ENCODE assay signal across 13 mouse cellular contexts in the genomic region with DNA sequence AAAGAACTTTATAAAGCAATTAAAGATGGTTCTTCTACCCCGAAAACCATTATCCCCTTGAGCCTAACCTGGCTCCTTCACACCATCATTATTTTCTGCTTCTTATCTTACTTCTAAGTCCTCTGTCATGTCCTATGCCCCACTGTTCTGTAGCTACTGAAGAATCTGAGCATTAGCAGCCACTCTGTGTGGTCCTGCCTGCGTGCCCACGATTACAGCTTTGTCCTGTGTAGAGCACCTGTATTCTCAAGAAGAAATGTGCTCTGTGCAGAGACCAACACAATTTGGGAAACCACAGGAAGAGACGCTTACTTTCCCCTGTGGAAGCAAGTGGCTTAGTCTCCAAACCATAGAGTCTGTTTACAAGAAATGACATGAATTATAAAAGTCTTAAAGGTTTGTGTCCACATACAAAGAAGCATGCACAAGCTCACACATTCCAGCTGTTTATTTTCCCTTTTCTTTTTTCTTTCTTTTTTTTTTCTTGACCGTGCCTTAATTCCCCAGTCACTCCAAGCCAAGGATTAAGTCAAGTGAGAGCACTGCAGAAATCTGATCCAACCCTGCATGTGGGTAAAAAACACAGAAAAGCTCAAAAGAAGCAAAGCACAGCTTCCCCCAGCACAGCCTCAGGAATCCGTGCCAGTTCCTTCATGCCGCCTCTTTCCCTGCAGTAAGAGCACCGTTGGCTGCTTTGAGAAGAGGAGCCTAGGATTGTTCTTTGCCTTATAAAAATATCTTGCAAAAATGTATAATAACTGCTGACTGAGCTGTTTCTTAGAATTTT.
DNase-seq lines count a peak whose midpoint lies in the region; ATAC-seq and TF ChIP-seq lines count a peak whose summit lies in the region.
"Had no signal": no experiment of that assay in that cellular context is flagged by ENCODE, and none has a peak within 500 bp of the region (broad histone marks: within the 10 kb centered on the region; RNA-seq: fewer than 3 reads in every experiment).

No protein-coding gene starts in this region.

- H3K36me3 ChIP-seq in hindbrain, postnatal 0 days (ENCODE audit: insufficient read depth, low read length) = no peaks in the 10 kb centered on the region
- no peaks in the 10 kb centered on the region for H3K36me3 ChIP-seq in hindbrain, embryonic 11.5 days (ENCODE audit: control insufficient read depth, insufficient read depth, low read length)
- no peaks in the 10 kb centered on the region for H3K36me3 ChIP-seq in ES-E14 (ENCODE audit: control insufficient read depth, insufficient read depth, low read length, poor library complexity, severe bottlenecking)
- H3K36me3 ChIP-seq in embryonic facial prominence, embryonic 14.5 days (ENCODE audit: control insufficient read depth, insufficient read depth, low read length) = no peaks in the 10 kb centered on the region

- no peak for ATAC-seq in hindbrain, postnatal 0 days
- no peak for ATAC-seq in hindbrain, embryonic 11.5 days (ENCODE audit: low FRiP score)
- peak; percentile 60; the same call in 1 of the 2 replicates for ATAC-seq in embryonic facial prominence, embryonic 14.5 days (ENCODE audit: low read depth)

- WGBS in hindbrain, postnatal 0 days = 48% methylated on average over 8 of the region's 8 CpGs
- 59% methylated on average over 8 of the region's 8 CpGs for WGBS in hindbrain, embryonic 11.5 days
- 29% methylated on average over 8 of the region's 8 CpGs for WGBS in embryonic facial prominence, embryonic 14.5 days

- H3K9ac ChIP-seq in hindbrain, postnatal 0 days (replicated peaks; ENCODE audit: low read length) = no peak overlapping the region
- H3K9ac ChIP-seq in hindbrain, embryonic 11.5 days (ENCODE audit: low read depth, low read length) = no peak overlapping the region
- H3K9ac ChIP-seq in ES-E14 (ENCODE audit: insufficient read depth, low read depth, low read length, poor library complexity, severe bottlenecking) = no peak overlapping the region
- no peak overlapping the region for H3K9ac ChIP-seq in embryonic facial prominence, embryonic 14.5 days (ENCODE audit: low read depth, low read length)

- no peaks in the 10 kb centered on the region for H3K4me1 ChIP-seq in hindbrain, postnatal 0 days (ENCODE audit: insufficient read depth, low read length)
- H3K4me1 ChIP-seq in hindbrain, embryonic 11.5 days (replicated peaks; ENCODE audit: control insufficient read depth, insufficient read depth, low read length) = no peaks in the 10 kb centered on the region
- H3K4me1 ChIP-seq in ES-E14 (ENCODE audit: control insufficient read depth in 2 of 2, insufficient read depth in 2 of 2, low read length in 2 of 2, poor library complexity in 1 of 2) = no peaks in the 10 kb centered on the region
- H3K4me1 ChIP-seq in embryonic facial prominence, embryonic 14.5 days (ENCODE audit: control insufficient read depth, insufficient read depth, low read length) = peaks cover 8% of the 10 kb centered on the region

- H3K4me3 ChIP-seq in hindbrain, postnatal 0 days (ENCODE audit: low read length) = no peak overlapping the region
- H3K4me3 ChIP-seq in hindbrain, embryonic 11.5 days (ENCODE audit: low read depth, low read length) = no peak overlapping the region
- H3K4me3 ChIP-seq in ES-E14 (ENCODE audit: insufficient read depth in 1 of 2, low read depth in 1 of 2, low read length in 2 of 2, poor library complexity in 1 of 2, severe bottlenecking in 1 of 2) = no peak overlapping the region
- H3K4me3 ChIP-seq in embryonic facial prominence, embryonic 14.5 days (ENCODE audit: low read depth, low read length) = no peak overlapping the region

- in situ Hi-C loops in ES-E14 (cut with MboI; ENCODE audit: low sequenced_read_pairs in 2 of 2, unreplicated experiment in 2 of 2) = no loop called here

- DNase-seq in cerebellum, adult 9-11 months = peak; percentile 49
- no peak for DNase-seq in cerebellum, adult 8-10 months
- peak; percentile 36 for DNase-seq in hindbrain, postnatal 0 days (ENCODE audit: low spot score)
- DNase-seq in hindbrain, embryonic 11.5 days (ENCODE audit: low spot score) = no peak
- DNase-seq in ES-E14 (ENCODE audit: low read depth, low spot score) = no peak
- peak; percentile 84 for DNase-seq in embryonic facial prominence, embryonic 14.5 days (ENCODE audit: low spot score)
- DNase-seq in thymus, adult 18-20 months = no peak
- DNase-seq in ovary, adult 18-20 months (ENCODE audit: low spot score) = no peak
- DNase-seq: adrenal gland, postnatal 36 days; kidney, postnatal 25 days; layer of hippocampus, postnatal 36 days; lung, postnatal 10 days; thymus, postnatal 14 days had no signal

- H3K9me3 ChIP-seq in hindbrain, postnatal 0 days (ENCODE audit: low read length) = no peaks in the 10 kb centered on the region
- H3K9me3 ChIP-seq in hindbrain, embryonic 11.5 days (ENCODE audit: control insufficient read depth, low read length) = no peaks in the 10 kb centered on the region
- H3K9me3 ChIP-seq in ES-E14 (ENCODE audit: control insufficient read depth, insufficient read depth, low read depth, low read length) = no peaks in the 10 kb centered on the region
- H3K9me3 ChIP-seq in embryonic facial prominence, embryonic 14.5 days (ENCODE audit: control insufficient read depth, low read length) = no peaks in the 10 kb centered on the region

- H3K27ac ChIP-seq in hindbrain, postnatal 0 days = no peak overlapping the region
- H3K27ac ChIP-seq in hindbrain, embryonic 11.5 days (ENCODE audit: low read depth, low read length) = no peak overlapping the region
- H3K27ac ChIP-seq in ES-E14 (ENCODE audit: insufficient read depth, low read depth, low read length, poor library complexity, severe bottlenecking) = no peak overlapping the region
- H3K27ac ChIP-seq in embryonic facial prominence, embryonic 14.5 days (replicated peaks; ENCODE audit: low read depth, low read length) = no peak overlapping the region

- H3K27me3 ChIP-seq in hindbrain, postnatal 0 days (ENCODE audit: insufficient read depth, low read length) = no peaks in the 10 kb centered on the region
- no peaks in the 10 kb centered on the region for H3K27me3 ChIP-seq in hindbrain, embryonic 11.5 days (ENCODE audit: control insufficient read depth, insufficient read depth, low read length)
- H3K27me3 ChIP-seq in embryonic facial prominence, embryonic 14.5 days (replicated peaks; ENCODE audit: control insufficient read depth, insufficient read depth, low read length) = no peaks in the 10 kb centered on the region

- H3K4me2 ChIP-seq in hindbrain, postnatal 0 days (ENCODE audit: low read depth, low read length) = no peak overlapping the region
- H3K4me2 ChIP-seq in hindbrain, embryonic 11.5 days (replicated peaks; ENCODE audit: low read depth, low read length) = no peak overlapping the region
- 0 out of 2 replicates have a peak overlapping the region, but pooled peaks have one; percentile 3 for H3K4me2 ChIP-seq in embryonic facial prominence, embryonic 14.5 days (ENCODE audit: low read depth, low read length)

- TF ChIP-seq CTCF in hindbrain, postnatal 0 days (IDR thresholded peaks at IDR 0.05; ENCODE audit: low read depth) = no peak

TF ChIP-seq in ES-E14, 5 proteins besides CTCF, POLR2A, EP300 and RAD21:
- TF ChIP-seq MAFK (IDR thresholded peaks at IDR 0.05; ENCODE audit: insufficient read depth, low read depth, low read length) = 0 out of 2 replicates have a peak, but pooled peaks have one; percentile 24
- no peak for TF ChIP-seq ZNF384 (IDR thresholded peaks at IDR 0.05; ENCODE audit: low read depth, low read length)
- no peak for TF ChIP-seq HCFC1 (IDR thresholded peaks at IDR 0.05; ENCODE audit: borderline replicate concordance, insufficient read depth, low read length)
- no peak for TF ChIP-seq CHD2 (IDR thresholded peaks at IDR 0.05; ENCODE audit: low read depth, low read length)

Comparison
In these comparisons a context has a peak if more than half of its experiments do, and no peak if none do; other contexts are left out.
1. DNase-seq: peak in cerebellum, adult 9-11 months (single experiment), hindbrain, postnatal 0 days (single experiment) and embryonic facial prominence, embryonic 14.5 days (single experiment); none in cerebellum, adult 8-10 months (single experiment), hindbrain, embryonic 11.5 days (single experiment), ES-E14 (single experiment), thymus, adult 18-20 months (0 of 2) and ovary, adult 18-20 months (single experiment).